ENCODE assay signal across 8 mouse cellular contexts in genomic region chr7:84409241-84409895, GRCm38 (mm10). TPM values are rescaled to one million over a fixed set of nuclear protein-coding genes. Genes with fewer than 3 reads are reported as not detected.
DNase-seq lines count a peak whose midpoint lies in the region; ATAC-seq and TF ChIP-seq lines count a peak whose summit lies in the region.
"Had no signal": no experiment of that assay in that cellular context is flagged by ENCODE, and none has a peak within 500 bp of the region (broad histone marks: within the 10 kb centered on the region; RNA-seq: fewer than 3 reads in every experiment).

No protein-coding gene starts in this region.

- TF ChIP-seq CTCF in stomach, postnatal 0 days (IDR thresholded peaks at IDR 0.05; ENCODE audit: low read depth): no peak

- H3K4me2 ChIP-seq in embryonic facial prominence, embryonic 12.5 days (replicated peaks): peak overlapping the region; percentile 73
- peak overlapping the region; percentile 69 for H3K4me2 ChIP-seq in hindbrain, embryonic 14.5 days (replicated peaks)
- H3K4me2 ChIP-seq in stomach, postnatal 0 days (replicated peaks; ENCODE audit: low read depth): peak overlapping the region; percentile 95

- peaks cover 16% of the 10 kb centered on the region; the same call in 1 of the 2 replicates for H3K4me1 ChIP-seq in embryonic facial prominence, embryonic 12.5 days
- H3K4me1 ChIP-seq in hindbrain, embryonic 14.5 days (replicated peaks; ENCODE audit: control insufficient read depth, insufficient read depth, low read length): peaks cover 31% of the 10 kb centered on the region
- H3K4me1 ChIP-seq in midbrain, embryonic 10.5 days: peaks cover 57% of the 10 kb centered on the region
- H3K4me1 ChIP-seq in stomach, postnatal 0 days (replicated peaks; ENCODE audit: control insufficient read depth, insufficient read depth): 0 out of 2 replicates have a peak, but pooled peaks cover 2% of the 10 kb centered on the region

- H3K27ac ChIP-seq in embryonic facial prominence, embryonic 12.5 days: peak overlapping the region; percentile 85
- H3K27ac ChIP-seq in hindbrain, embryonic 14.5 days: peak overlapping the region; percentile 97
- peak overlapping the region; percentile 98 for H3K27ac ChIP-seq in midbrain, embryonic 10.5 days (replicated peaks)
- no peak overlapping the region for H3K27ac ChIP-seq in stomach, postnatal 0 days (replicated peaks)

- TF ChIP-seq EP300 in stomach, postnatal 0 days (optimal IDR thresholded peaks at IDR 0.05): no peak

- peak; percentile 6 for DNase-seq in CD4-positive, CD25-positive, alpha-beta regulatory T cell, adult 2 months (ENCODE audit: low read depth, low spot score)
- DNase-seq in R1 (ENCODE audit: low read depth, low spot score): peak; percentile 73
- peak; percentile 72 for DNase-seq in hindbrain, embryonic 14.5 days (ENCODE audit: low spot score)
- peak; percentile 63 to 69 for DNase-seq in layer of hippocampus, postnatal 36 days
- DNase-seq in midbrain, embryonic 10.5 days (ENCODE audit: low spot score): peak; percentile 79
- peak; percentile 51 for DNase-seq in stomach, postnatal 0 days (ENCODE audit: low spot score)

- no peaks in the 10 kb centered on the region for H3K9me3 ChIP-seq in embryonic facial prominence, embryonic 12.5 days
- H3K9me3 ChIP-seq in hindbrain, embryonic 14.5 days (ENCODE audit: control insufficient read depth, low read length): no peaks in the 10 kb centered on the region
- H3K9me3 ChIP-seq in midbrain, embryonic 10.5 days (replicated peaks): no peaks in the 10 kb centered on the region
- H3K9me3 ChIP-seq in stomach, postnatal 0 days (ENCODE audit: control insufficient read depth, low read length): no peaks in the 10 kb centered on the region

- H3K36me3 ChIP-seq in embryonic facial prominence, embryonic 12.5 days: no peaks in the 10 kb centered on the region
- H3K36me3 ChIP-seq in hindbrain, embryonic 14.5 days (replicated peaks; ENCODE audit: control insufficient read depth, insufficient read depth): no peaks in the 10 kb centered on the region
- peaks cover 30% of the 10 kb centered on the region for H3K36me3 ChIP-seq in midbrain, embryonic 10.5 days
- no peaks in the 10 kb centered on the region for H3K36me3 ChIP-seq in stomach, postnatal 0 days (ENCODE audit: control insufficient read depth, insufficient read depth, low read length)

- H3K27me3 ChIP-seq in embryonic facial prominence, embryonic 12.5 days: no peaks in the 10 kb centered on the region
- H3K27me3 ChIP-seq in hindbrain, embryonic 14.5 days (ENCODE audit: control insufficient read depth, insufficient read depth, low read length): no peaks in the 10 kb centered on the region
- peaks cover 22% of the 10 kb centered on the region for H3K27me3 ChIP-seq in midbrain, embryonic 10.5 days (ENCODE audit: low read depth, poor library complexity, severe bottlenecking)
- H3K27me3 ChIP-seq in stomach, postnatal 0 days (ENCODE audit: control insufficient read depth, insufficient read depth, low read length): no peaks in the 10 kb centered on the region

- 1% methylated on average over 39 of the region's 39 CpGs for WGBS in embryonic facial prominence, embryonic 12.5 days
- WGBS in hindbrain, embryonic 14.5 days: under 1% methylated on average over 38 of the region's 39 CpGs
- WGBS in midbrain, embryonic 10.5 days: 2% methylated on average over 38 of the region's 39 CpGs
- WGBS in stomach, postnatal 0 days: 3% methylated on average over 33 of the region's 39 CpGs

- peak overlapping the region; percentile 84 for H3K9ac ChIP-seq in embryonic facial prominence, embryonic 12.5 days
- peak overlapping the region; percentile 95 for H3K9ac ChIP-seq in hindbrain, embryonic 14.5 days
- peak overlapping the region; percentile 65 for H3K9ac ChIP-seq in stomach, postnatal 0 days (ENCODE audit: low read length)

- ATAC-seq in embryonic facial prominence, embryonic 12.5 days (ENCODE audit: insufficient number of reproducible peaks, insufficient read depth, low FRiP score, low TSS enrichment): peak; percentile 68
- peak; percentile 78 for ATAC-seq in hindbrain, embryonic 14.5 days (ENCODE audit: low FRiP score)
- ATAC-seq in stomach, postnatal 0 days (ENCODE audit: low FRiP score, low TSS enrichment): peak; percentile 67

- H3K4me3 ChIP-seq in embryonic facial prominence, embryonic 12.5 days: peak overlapping the region; percentile 70
- peak overlapping the region; percentile 80 for H3K4me3 ChIP-seq in hindbrain, embryonic 14.5 days (replicated peaks; ENCODE audit: low read length)
- peak overlapping the region; percentile 85 for H3K4me3 ChIP-seq in midbrain, embryonic 10.5 days
- H3K4me3 ChIP-seq in stomach, postnatal 0 days (ENCODE audit: low read depth, low read length): peak overlapping the region; percentile 60

RNA-seq across cellular contexts. Expression of gene Arnt2, which starts 0.6 kb away (rescaled TPM):
- polyA plus RNA-seq in embryonic facial prominence, embryonic 12.5 days (2016; fragmentation: Nextera tagmentation; extraction: Ambion mirVana): 26.0 and 27.8 TPM in 2 replicates
- polyA plus RNA-seq in hindbrain, embryonic 14.5 days (2014; fragmentation: Nextera tagmentation; extraction: Ambion mirVana): 67.4 and 78.3 TPM in 2 replicates
- 100 to 1,000 TPM; 132 to 153 TPM for total RNA-seq in layer of hippocampus, postnatal 36 days (2021)
- polyA plus RNA-seq in midbrain, embryonic 10.5 days (2016; fragmentation: Nextera tagmentation; extraction: Ambion mirVana): 24.0 and 36.1 TPM in 2 replicates
- 0.89 and 0.94 TPM in 2 replicates for polyA plus RNA-seq in stomach, postnatal 0 days (2015; fragmentation: Nextera tagmentation; extraction: Ambion mirVana)
- total RNA-seq: common myeloid progenitor, adult 5-6 weeks had no signal

Comparison
In these comparisons a context has a peak if more than half of its experiments do, and no peak if none do; other contexts are left out.
1. DNase-seq: peak in every context shown above with its lines; median percentile 79 in midbrain, embryonic 10.5 days; 73 in R1; 72 in hindbrain, embryonic 14.5 days; 66 in layer of hippocampus, postnatal 36 days; 51 in stomach, postnatal 0 days; 6 in CD4-positive, CD25-positive, alpha-beta regulatory T cell, adult 2 months.
2. RNA of gene Arnt2, which starts 0.6 kb away (polyA plus RNA-seq): 67.4 to 78.3 TPM in hindbrain, embryonic 14.5 days, 26.0 to 27.8 TPM in embryonic facial prominence, embryonic 12.5 days and 24.0 to 36.1 TPM in midbrain, embryonic 10.5 days; 0.89 to 0.94 TPM in stomach, postnatal 0 days; every median in the first group is over 10 times any median in the second.
3. Peak in every context shown above with its lines, with median percentiles within 50 percentile points of each other: ATAC-seq, H3K4me2 ChIP-seq, H3K4me3 ChIP-seq and H3K9ac ChIP-seq.